Mouse (Mus musculus): ENCODE measurements at regions not wholly inside any gene's neighbourhood (a gene's known extent, or its start where the extent isn't known, plus 50 kb on each side); places are given as distances from the start of the nearest gene placed in this dataset.
"Not testable (repeated sequence)": the region's sequence is repeated elsewhere in the genome, so short reads cannot be mapped to it uniquely, and the experiment has no call there.

DNA sequence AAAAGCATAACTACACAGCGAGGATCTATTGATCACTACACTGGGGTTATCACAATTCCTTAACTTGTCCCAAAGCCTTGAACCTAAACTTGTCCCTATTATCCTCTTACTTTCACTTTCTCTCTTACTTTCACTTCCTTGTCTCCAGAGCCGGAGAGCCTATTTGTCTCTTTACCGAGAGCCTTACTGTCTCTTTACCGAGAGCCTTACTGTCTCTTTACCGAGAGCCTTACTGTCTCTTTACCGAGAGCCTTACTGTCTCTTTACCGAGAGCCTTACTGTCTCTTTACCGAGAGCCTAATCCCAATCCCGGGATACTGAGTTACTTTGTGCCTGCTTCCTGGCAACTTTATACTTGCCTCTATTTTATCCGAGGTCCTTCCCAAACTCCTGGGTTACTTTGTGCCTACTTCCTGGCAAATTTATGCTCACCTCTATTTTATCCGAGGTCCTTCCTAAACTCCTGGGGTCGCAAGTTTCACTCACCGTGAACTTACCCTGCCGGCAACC lies 335.3 kb upstream of the Ccng1 start:
- not testable (repeated sequence) for H3K9me3 ChIP-seq (ENCODE audit: low read length); H3K4me2 ChIP-seq (ENCODE audit: low read depth, low read length); H3K9ac ChIP-seq (replicated peaks; ENCODE audit: low read length); H3K36me3 ChIP-seq (ENCODE audit: insufficient read depth, low read length); H3K27me3 ChIP-seq (ENCODE audit: insufficient read depth, low read length); ATAC-seq; H3K27ac ChIP-seq; H3K4me1 ChIP-seq (ENCODE audit: insufficient read depth, low read length); DNase-seq (ENCODE audit: low spot score); H3K4me3 ChIP-seq (ENCODE audit: low read length)
- 99% methylated on average over 10 of the region's 14 CpGs for WGBS

DNA sequence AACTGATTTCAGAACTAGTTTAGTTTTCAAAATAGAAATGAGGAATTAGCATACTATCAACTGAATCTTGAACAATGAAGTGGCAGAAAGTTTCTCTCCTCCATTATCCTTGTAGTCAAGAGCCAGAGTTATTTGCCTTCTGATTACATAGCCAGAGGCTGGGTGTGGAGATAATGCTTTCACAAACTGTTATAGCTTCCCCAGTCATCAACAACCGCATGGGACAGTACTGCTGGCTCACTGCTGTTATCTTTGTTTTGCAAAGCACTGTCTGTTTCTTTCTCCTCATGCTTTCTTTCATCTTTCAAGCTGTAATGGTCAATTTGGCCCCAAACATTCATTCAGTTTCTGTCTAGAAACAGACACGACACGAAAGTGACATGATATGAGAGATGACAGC lies 308.5 kb upstream of the Ccng1 start:
- Histone ChIP-seq H3K9ac (replicated peaks; ENCODE audit: low read length) (no peak overlapping the region), H3K9me3 (ENCODE audit: low read length) (no peaks in the 10 kb centered on the region), H3K4me2 (ENCODE audit: low read depth, low read length) (no peak overlapping the region), H3K27me3 (ENCODE audit: insufficient read depth, low read length) (no peaks in the 10 kb centered on the region), H3K4me3 (ENCODE audit: low read length) (no peak overlapping the region), H3K36me3 (ENCODE audit: insufficient read depth, low read length) (no peaks in the 10 kb centered on the region), H3K27ac (no peak overlapping the region), H3K4me1 (ENCODE audit: insufficient read depth, low read length) (no peaks in the 10 kb centered on the region)
- TF ChIP-seq CTCF (IDR thresholded peaks at IDR 0.05; ENCODE audit: low read depth), result no peak
- WGBS, result 82% methylated on average over 3 of the region's 3 CpGs
- DNase-seq (ENCODE audit: low spot score) (no peak), ATAC-seq (no peak)

DNA sequence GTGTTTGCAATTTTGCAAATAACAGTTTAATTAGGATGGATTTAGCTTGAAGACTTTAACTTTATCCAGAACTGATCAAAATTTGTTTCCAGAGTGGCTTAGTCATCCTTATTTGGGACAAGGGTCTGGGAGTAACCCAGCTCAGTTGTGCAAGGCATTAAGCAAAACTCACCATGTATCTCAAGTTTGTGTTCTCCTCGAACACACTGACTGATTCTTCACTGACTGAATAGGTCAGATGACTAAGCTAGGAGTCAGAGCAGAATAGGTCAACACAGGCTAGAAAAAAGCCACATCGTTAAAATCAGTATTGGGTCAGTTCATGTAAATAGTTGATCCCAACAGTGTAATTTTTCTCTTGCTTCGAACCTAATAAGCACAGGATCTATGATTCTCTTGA lies 302.7 kb upstream of the Ccng1 start:
- DNase-seq (ENCODE audit: low spot score) (no peak), ATAC-seq (no peak)
- H3K9me3 ChIP-seq (ENCODE audit: low read length), result no peaks in the 10 kb centered on the region
- 89% methylated on average over 3 of the region's 3 CpGs for WGBS
- H3K4me1 ChIP-seq (ENCODE audit: insufficient read depth, low read length), result no peaks in the 10 kb centered on the region
- no peak overlapping the region for H3K4me3 ChIP-seq (ENCODE audit: low read length)
- H3K27ac ChIP-seq, result no peak overlapping the region
- H3K36me3 ChIP-seq (ENCODE audit: insufficient read depth, low read length), result no peaks in the 10 kb centered on the region
- H3K9ac ChIP-seq (replicated peaks; ENCODE audit: low read length), result no peak overlapping the region
- H3K27me3 ChIP-seq (ENCODE audit: insufficient read depth, low read length), result no peaks in the 10 kb centered on the region
- TF ChIP-seq CTCF (IDR thresholded peaks at IDR 0.05; ENCODE audit: low read depth), result no peak
- H3K4me2 ChIP-seq (ENCODE audit: low read depth, low read length), result no peak overlapping the region

DNA sequence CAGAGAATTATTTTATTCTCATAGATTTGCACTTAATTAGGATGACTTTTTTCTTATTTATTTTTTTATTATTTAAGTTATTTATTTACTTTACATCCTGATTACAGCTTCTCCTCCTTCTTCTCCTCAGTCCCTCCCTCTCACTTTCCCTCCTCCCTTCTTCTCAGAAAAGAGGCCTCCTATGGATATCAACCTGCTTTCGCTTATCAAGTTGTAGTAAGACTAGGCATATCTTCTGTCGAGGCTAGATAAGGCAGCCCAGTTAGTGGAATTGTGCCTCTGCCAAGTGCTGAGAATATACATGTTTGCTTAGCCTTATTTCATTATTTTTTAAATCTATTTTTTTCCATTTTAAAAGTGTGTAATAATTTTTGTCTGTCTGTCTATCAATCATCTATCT lies 274.9 kb upstream of the Ccng1 start:
- no peaks in the 10 kb centered on the region for H3K4me1 ChIP-seq (ENCODE audit: insufficient read depth, low read length)
- no peak overlapping the region for H3K4me3 ChIP-seq (ENCODE audit: low read length)
- DNase-seq (ENCODE audit: low spot score) (no peak), ATAC-seq (no peak)
- no peak overlapping the region for H3K27ac ChIP-seq
- H3K9me3 ChIP-seq (ENCODE audit: low read length), result no peaks in the 10 kb centered on the region
- H3K36me3 ChIP-seq (ENCODE audit: insufficient read depth, low read length), result no peaks in the 10 kb centered on the region
- H3K4me2 ChIP-seq (ENCODE audit: low read depth, low read length), result no peak overlapping the region
- H3K9ac ChIP-seq (replicated peaks; ENCODE audit: low read length), result no peak overlapping the region
- no peak for TF ChIP-seq CTCF (IDR thresholded peaks at IDR 0.05; ENCODE audit: low read depth)
- 96% methylated on average over 2 of the region's 2 CpGs for WGBS
- no peaks in the 10 kb centered on the region for H3K27me3 ChIP-seq (ENCODE audit: insufficient read depth, low read length)

DNA sequence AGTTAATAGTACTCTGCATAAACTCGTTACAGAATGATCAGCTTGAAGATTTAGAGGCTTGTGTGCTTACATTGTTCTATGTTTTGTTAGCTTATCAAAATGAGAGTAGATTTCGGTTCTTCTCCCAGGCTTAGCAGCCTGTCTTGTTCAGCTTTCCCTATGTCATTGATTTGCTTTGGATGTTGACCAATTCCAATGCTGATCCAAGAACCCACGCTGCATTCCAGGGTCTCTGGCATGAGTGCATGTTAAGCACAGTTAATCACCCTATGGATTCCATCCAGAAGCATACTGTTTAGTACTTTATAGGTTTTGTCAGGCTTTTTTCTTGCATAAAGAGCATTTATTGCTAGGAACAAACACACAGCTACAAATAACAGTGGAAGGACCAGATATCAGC lies 255.0 kb upstream of the Ccng1 start:
- no peaks in the 10 kb centered on the region for H3K9me3 ChIP-seq (ENCODE audit: low read length)
- no peak overlapping the region for H3K27ac ChIP-seq
- no peaks in the 10 kb centered on the region for H3K36me3 ChIP-seq (ENCODE audit: insufficient read depth, low read length)
- H3K4me1 ChIP-seq (ENCODE audit: insufficient read depth, low read length), result no peaks in the 10 kb centered on the region
- H3K4me2 ChIP-seq (ENCODE audit: low read depth, low read length), result no peak overlapping the region
- H3K27me3 ChIP-seq (ENCODE audit: insufficient read depth, low read length), result no peaks in the 10 kb centered on the region
- no peak for TF ChIP-seq CTCF (IDR thresholded peaks at IDR 0.05; ENCODE audit: low read depth)
- no peak overlapping the region for H3K9ac ChIP-seq (replicated peaks; ENCODE audit: low read length)
- ATAC-seq (no peak), DNase-seq (ENCODE audit: low spot score) (peak; percentile 42)
- WGBS, result 41% methylated on average over 3 of the region's 3 CpGs
- H3K4me3 ChIP-seq (ENCODE audit: low read length), result no peak overlapping the region

DNA sequence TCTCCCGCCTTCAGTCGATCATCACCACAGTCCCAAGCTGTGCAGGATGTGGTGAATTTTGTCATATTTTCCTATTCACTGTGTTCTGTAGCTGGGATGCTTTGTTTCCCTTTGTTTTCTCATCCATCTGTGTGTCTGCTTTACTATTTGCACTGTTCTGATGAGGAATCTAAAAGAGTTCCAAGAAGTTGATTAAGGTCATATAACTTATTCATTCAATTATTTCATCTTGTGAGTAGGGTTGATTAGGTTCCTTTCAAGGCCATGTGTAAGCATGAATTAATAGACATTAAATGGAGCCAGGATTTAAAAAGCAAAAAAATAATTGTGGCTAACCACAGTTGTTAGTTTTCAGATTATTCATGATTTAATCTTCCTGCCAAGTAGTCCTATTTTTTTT lies 217.7 kb upstream of the Ccng1 start:
- H3K9ac ChIP-seq (replicated peaks; ENCODE audit: low read length), result no peak overlapping the region
- H3K4me3 ChIP-seq (ENCODE audit: low read length), result no peak overlapping the region
- no peak overlapping the region for H3K4me2 ChIP-seq (ENCODE audit: low read depth, low read length)
- 87% methylated on average over 2 of the region's 2 CpGs for WGBS
- no peak for TF ChIP-seq CTCF (IDR thresholded peaks at IDR 0.05; ENCODE audit: low read depth)
- H3K36me3 ChIP-seq (ENCODE audit: insufficient read depth, low read length), result no peaks in the 10 kb centered on the region
- no peaks in the 10 kb centered on the region for H3K9me3 ChIP-seq (ENCODE audit: low read length)
- H3K27me3 ChIP-seq (ENCODE audit: insufficient read depth, low read length), result no peaks in the 10 kb centered on the region
- no peak for DNase-seq (ENCODE audit: low spot score)
- H3K4me1 ChIP-seq (ENCODE audit: insufficient read depth, low read length), result no peaks in the 10 kb centered on the region
- no peak for ATAC-seq
- H3K27ac ChIP-seq, result no peak overlapping the region

DNA sequence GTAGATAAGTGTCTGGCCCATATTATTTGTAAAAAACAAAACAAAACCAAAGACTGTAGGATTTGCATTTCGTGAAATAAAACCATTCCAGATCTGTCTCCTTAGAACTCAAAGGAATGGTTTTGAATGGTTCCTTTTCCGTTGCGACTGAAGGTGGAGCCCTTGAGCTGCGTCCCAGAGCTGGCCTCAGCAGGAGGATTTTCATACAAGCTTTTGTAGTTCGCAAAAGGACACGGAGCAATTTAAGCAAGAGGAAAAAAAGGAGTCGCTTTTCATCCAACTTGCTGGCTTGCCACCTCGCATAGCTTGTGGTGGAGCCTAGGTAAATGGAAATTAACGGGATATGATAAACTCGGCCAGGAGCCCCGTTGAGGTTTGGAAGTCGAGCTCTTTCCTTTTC lies 172.1 kb upstream of the Ccng1 start:
- Histone ChIP-seq H3K4me1 (ENCODE audit: insufficient read depth, low read length) (no peaks in the 10 kb centered on the region), H3K27me3 (ENCODE audit: insufficient read depth, low read length) (no peaks in the 10 kb centered on the region), H3K9me3 (ENCODE audit: low read length) (no peaks in the 10 kb centered on the region), H3K4me2 (ENCODE audit: low read depth, low read length) (peak overlapping the region; percentile 59), H3K9ac (replicated peaks; ENCODE audit: low read length) (no peak overlapping the region), H3K27ac (no peak overlapping the region), H3K36me3 (ENCODE audit: insufficient read depth, low read length) (no peaks in the 10 kb centered on the region), H3K4me3 (ENCODE audit: low read length) (peak overlapping the region; percentile 30)
- 1% methylated on average over 12 of the region's 12 CpGs for WGBS
- peak; percentile 88 for TF ChIP-seq CTCF (IDR thresholded peaks at IDR 0.05; ENCODE audit: low read depth)
- DNase-seq (ENCODE audit: low spot score) (peak; percentile 88), ATAC-seq (peak; percentile 77; the same call in 1 of the 2 replicates)
